In genomic region chr12:51851617-51852016, GRCm38 (mm10) we compare ENCODE assay signal across 19 mouse cellular contexts. TPM values are rescaled to one million over a fixed set of nuclear protein-coding genes. Genes with fewer than 3 reads are reported as not detected.
DNase-seq lines count a peak whose midpoint lies in the region; ATAC-seq and TF ChIP-seq lines count a peak whose summit lies in the region.
"Had no signal": no experiment of that assay in that cellular context is flagged by ENCODE, and none has a peak within 500 bp of the region (broad histone marks: within the 10 kb centered on the region; RNA-seq: fewer than 3 reads in every experiment).

No protein-coding gene starts in this region.

- H3K4me2 ChIP-seq in liver, embryonic 11.5 days = peak overlapping the region; percentile 64
- no peak overlapping the region for H3K4me2 ChIP-seq in neural tube, embryonic 15.5 days
- H3K4me2 ChIP-seq: embryonic facial prominence, embryonic 15.5 days; forebrain, embryonic 13.5 days; hindbrain, embryonic 15.5 days; lung, embryonic 14.5 days; neural tube, embryonic 12.5 days had no signal

- no peak for DNase-seq in liver, embryonic 11.5 days (ENCODE audit: low spot score)
- no peak for DNase-seq in midbrain, embryonic 10.5 days (ENCODE audit: low spot score)
- DNase-seq: cerebellum, adult 9-11 months; embryo, embryonic 11 days; kidney, adult 2 months; kidney, postnatal 14 days; lung, embryonic 14.5 days; right cerebral cortex, postnatal 14 days; thymus, postnatal 4 days had no signal

- WGBS in bone marrow, adult 2 months = 38% methylated on average over 4 of the region's 4 CpGs
- WGBS in liver, embryonic 11.5 days = 41% methylated on average over 4 of the region's 4 CpGs
- WGBS in neural tube, embryonic 15.5 days = 88% methylated on average over 4 of the region's 4 CpGs
- 93% methylated on average over 4 of the region's 4 CpGs for WGBS in midbrain, embryonic 10.5 days

- no peak for ATAC-seq in megakaryocyte, adult 5-6 weeks (ENCODE audit: poor library complexity, severe bottlenecking)
- peak; percentile 79 for ATAC-seq in liver, embryonic 11.5 days (replicated peaks; ENCODE audit: low FRiP score)
- ATAC-seq in megakaryocyte-erythroid progenitor cell, adult 5-6 weeks (replicated peaks; ENCODE audit: low FRiP score, low TSS enrichment, poor library complexity, severe bottlenecking) = peak; percentile 50
- ATAC-seq in neural tube, embryonic 15.5 days (ENCODE audit: low FRiP score) = no peak
- ATAC-seq: forebrain, embryonic 13.5 days had no signal

- H3K36me3 ChIP-seq in megakaryocyte, embryonic 14.5 days (replicated peaks; ENCODE audit: low read length) = peaks cover 5% of the 10 kb centered on the region
- no peaks in the 10 kb centered on the region for H3K36me3 ChIP-seq in liver, embryonic 11.5 days (ENCODE audit: control insufficient read depth, insufficient read depth, low read length)
- no peaks in the 10 kb centered on the region for H3K36me3 ChIP-seq in neural tube, embryonic 15.5 days
- no peaks in the 10 kb centered on the region for H3K36me3 ChIP-seq in midbrain, embryonic 10.5 days
- H3K36me3 ChIP-seq: embryonic facial prominence, embryonic 15.5 days; hindbrain, embryonic 15.5 days; neural tube, embryonic 12.5 days had no signal

- H3K27ac ChIP-seq in bone marrow, adult 2 months (ENCODE audit: control insufficient read depth, insufficient read depth, low read depth, low read length, poor library complexity) = peak overlapping the region; percentile 75; the same call in 1 of the 2 replicates
- H3K27ac ChIP-seq in liver, embryonic 11.5 days (ENCODE audit: low read depth, low read length) = peak overlapping the region; percentile 97
- no peak overlapping the region for H3K27ac ChIP-seq in neural tube, embryonic 15.5 days (replicated peaks)
- no peak overlapping the region for H3K27ac ChIP-seq in midbrain, embryonic 10.5 days (replicated peaks)
- H3K27ac ChIP-seq: embryonic facial prominence, embryonic 15.5 days; forebrain, embryonic 13.5 days; hindbrain, embryonic 15.5 days; macrophage; neural tube, embryonic 12.5 days had no signal

- TF ChIP-seq CTCF in bone marrow, adult 2 months (IDR thresholded peaks at IDR 0.05; ENCODE audit: control insufficient read depth, insufficient read depth, low read length) = no peak

- no peaks in the 10 kb centered on the region for H3K9me3 ChIP-seq in megakaryocyte, embryonic 14.5 days
- H3K9me3 ChIP-seq in liver, embryonic 11.5 days (ENCODE audit: control insufficient read depth, low read length) = no peaks in the 10 kb centered on the region
- no peaks in the 10 kb centered on the region for H3K9me3 ChIP-seq in neural tube, embryonic 15.5 days (replicated peaks)
- H3K9me3 ChIP-seq in midbrain, embryonic 10.5 days (replicated peaks) = 0 out of 2 replicates have a peak, but pooled peaks cover 4% of the 10 kb centered on the region
- H3K9me3 ChIP-seq: embryonic facial prominence, embryonic 15.5 days; forebrain, embryonic 13.5 days; hindbrain, embryonic 15.5 days; neural tube, embryonic 12.5 days had no signal

- no peak for TF ChIP-seq POLR2A in bone marrow, adult 2 months (IDR thresholded peaks at IDR 0.05; ENCODE audit: borderline replicate concordance, control insufficient read depth, low read depth, low read length)

- H3K4me1 ChIP-seq in megakaryocyte, embryonic 14.5 days = peaks cover 77% of the 10 kb centered on the region
- H3K4me1 ChIP-seq in bone marrow, adult 2 months (ENCODE audit: control insufficient read depth, insufficient read depth, low read length) = peaks cover 2% of the 10 kb centered on the region
- peaks cover 33% of the 10 kb centered on the region for H3K4me1 ChIP-seq in liver, embryonic 11.5 days (replicated peaks; ENCODE audit: control insufficient read depth, insufficient read depth, low read length)
- no peaks in the 10 kb centered on the region for H3K4me1 ChIP-seq in neural tube, embryonic 15.5 days
- H3K4me1 ChIP-seq in midbrain, embryonic 10.5 days = no peaks in the 10 kb centered on the region
- H3K4me1 ChIP-seq: embryonic facial prominence, embryonic 15.5 days; forebrain, embryonic 13.5 days; hindbrain, embryonic 15.5 days; neural tube, embryonic 12.5 days had no signal

- no peaks in the 10 kb centered on the region for H3K27me3 ChIP-seq in megakaryocyte, embryonic 14.5 days (replicated peaks)
- H3K27me3 ChIP-seq in liver, embryonic 11.5 days (replicated peaks; ENCODE audit: control insufficient read depth, insufficient read depth, low read length) = no peaks in the 10 kb centered on the region
- no peaks in the 10 kb centered on the region for H3K27me3 ChIP-seq in neural tube, embryonic 15.5 days (replicated peaks)
- no peaks in the 10 kb centered on the region for H3K27me3 ChIP-seq in midbrain, embryonic 10.5 days (ENCODE audit: low read depth, poor library complexity, severe bottlenecking)
- H3K27me3 ChIP-seq: embryonic facial prominence, embryonic 15.5 days; forebrain, embryonic 13.5 days; hindbrain, embryonic 15.5 days; neural tube, embryonic 12.5 days had no signal

- H3K9ac ChIP-seq in liver, embryonic 11.5 days (ENCODE audit: low read depth, low read length) = peak overlapping the region; percentile 57
- no peak overlapping the region for H3K9ac ChIP-seq in neural tube, embryonic 15.5 days (replicated peaks)
- H3K9ac ChIP-seq: embryonic facial prominence, embryonic 15.5 days; forebrain, embryonic 13.5 days; hindbrain, embryonic 15.5 days; lung, embryonic 14.5 days; neural tube, embryonic 12.5 days had no signal

- H3K4me3 ChIP-seq in megakaryocyte, embryonic 14.5 days (replicated peaks) = peak overlapping the region; percentile 47
- H3K4me3 ChIP-seq in bone marrow, adult 2 months (replicated peaks; ENCODE audit: control insufficient read depth, low read depth, low read length) = peak overlapping the region; percentile 48
- peak overlapping the region; percentile 42 for H3K4me3 ChIP-seq in liver, embryonic 11.5 days (ENCODE audit: low read depth, low read length)
- no peak overlapping the region for H3K4me3 ChIP-seq in neural tube, embryonic 15.5 days (replicated peaks)
- no peak overlapping the region for H3K4me3 ChIP-seq in midbrain, embryonic 10.5 days
- H3K4me3 ChIP-seq: embryonic facial prominence, embryonic 15.5 days; forebrain, embryonic 13.5 days; hindbrain, embryonic 15.5 days; neural tube, embryonic 12.5 days had no signal

RNA-seq across cellular contexts. Expression of gene Hectd1, which starts 22.3 kb away (rescaled TPM):
- 0.77 and 2.0 TPM in 2 replicates for polyA plus RNA-seq in megakaryocyte, embryonic 14.5 days (2012; ENCODE audit: insufficient read depth, low replicate concordance)
- 47.5 and 49.2 TPM in 2 replicates for total RNA-seq in megakaryocyte, adult 5-6 weeks (2015)
- 89.7 and 96.1 TPM in 2 replicates for total RNA-seq in megakaryocyte, adult 5-6 weeks (2017)
- 20.1 and 31.2 TPM in 2 replicates for polyA plus RNA-seq in bone marrow, adult 2 months (2011; ENCODE audit: insufficient read depth, insufficient read length, low replicate concordance, missing spikeins)
- polyA plus RNA-seq in liver, embryonic 11.5 days (2014; fragmentation: Nextera tagmentation; extraction: Ambion mirVana) = 59.4 and 60.0 TPM in 2 replicates
- total RNA-seq in megakaryocyte-erythroid progenitor cell, adult 5-6 weeks (2014; fragmentation: Nextera tagmentation) = 87.4 and 132 TPM in 2 replicates
- 186 and 187 TPM in 2 replicates for total RNA-seq in megakaryocyte-erythroid progenitor cell, adult 5-6 weeks (2017)
- polyA plus RNA-seq in neural tube, embryonic 15.5 days (2015; fragmentation: Nextera tagmentation; extraction: Ambion mirVana) = 36.0 and 37.6 TPM in 2 replicates
- 29.1 and 30.4 TPM in 2 replicates for polyA plus RNA-seq in midbrain, embryonic 10.5 days (2016; fragmentation: Nextera tagmentation; extraction: Ambion mirVana)

Comparison
In these comparisons a context has a peak if more than half of its experiments do, and no peak if none do; other contexts are left out.
1. H3K4me3 ChIP-seq: peak in megakaryocyte, embryonic 14.5 days (single experiment), bone marrow, adult 2 months (single experiment) and liver, embryonic 11.5 days (single experiment); none in neural tube, embryonic 15.5 days (single experiment) and midbrain, embryonic 10.5 days (single experiment).
2. ATAC-seq: peak in liver, embryonic 11.5 days (single experiment) and megakaryocyte-erythroid progenitor cell, adult 5-6 weeks (single experiment); none in megakaryocyte, adult 5-6 weeks (single experiment) and neural tube, embryonic 15.5 days (single experiment).
3. H3K27ac ChIP-seq: peak in bone marrow, adult 2 months (single experiment) and liver, embryonic 11.5 days (single experiment); none in neural tube, embryonic 15.5 days (single experiment) and midbrain, embryonic 10.5 days (single experiment).